Mouse (Mus musculus) layer of hippocampus, adult 9-11 months (tissue): Measurements from ENCODE around the gene Ttll13.
A peak's percentile ranks its signal among the peaks of the same experiment; 100 is the strongest.

Source experiments
- DNase-seq: peaks from one replicate; pipeline ENCODE4 v3.0.0; 2022

Gene Ttll13

GRCm38 (mm10) chr7:80215398-80215797 is 30.8 kb upstream of the Ttll13 start:
- DNase-seq: peak; percentile 66

- peak; percentile 63 for DNase-seq
These were observed 29.6 kb upstream of the Ttll13 start for GRCm38 (mm10) chr7:80216566-80216965.

GRCm38 (mm10) chr7:80218666-80219065 is 27.5 kb upstream of the Ttll13 start:
- no peak for DNase-seq

- DNase-seq: no peak
These were observed 25.9 kb upstream of the Ttll13 start for GRCm38 (mm10) chr7:80220237-80220797.

- no peak for DNase-seq
These were observed 24.9 kb upstream of the Ttll13 start for GRCm38 (mm10) chr7:80221179-80221750.

GRCm38 (mm10) chr7:80227065-80227464 is 19.1 kb upstream of the Ttll13 start:
- DNase-seq: no peak

- no peak for DNase-seq
These were observed 16.0 kb upstream of the Ttll13 start for GRCm38 (mm10) chr7:80230196-80230595.

GRCm38 (mm10) chr7:80231971-80232488 is 14.1 kb upstream of the Ttll13 start:
- no peak for DNase-seq

- peak; percentile 96 for DNase-seq
These were observed 13.6 kb upstream of the Ttll13 start, which contains the start of the genes Cib1 and Gdpgp1 for GRCm38 (mm10) chr7:80232489-80233029. Gene Cib1 (minus strand): TSS chr7:80232813. Gene Gdpgp1 (plus strand): TSS chr7:80232865.

GRCm38 (mm10) chr7:80233799-80234198 is 12.4 kb upstream of the Ttll13 start:
- no peak for DNase-seq

- DNase-seq: no peak
These were observed 7.6 kb upstream of the Ttll13 start for GRCm38 (mm10) chr7:80238542-80238941.

- no peak for DNase-seq
These were observed 4.5 kb upstream of the Ttll13 start for GRCm38 (mm10) chr7:80241661-80242060.

GRCm38 (mm10) chr7:80244851-80245250 is 1.3 kb upstream of the Ttll13 start:
- no peak for DNase-seq

- no peak for DNase-seq
These were observed 683 bp downstream of the Ttll13 start for GRCm38 (mm10) chr7:80246859-80247258.

GRCm38 (mm10) chr7:80252437-80252836 is 6.3 kb downstream of the Ttll13 start:
- DNase-seq: no peak

GRCm38 (mm10) chr7:80252886-80253285 is 6.7 kb downstream of the Ttll13 start:
- DNase-seq: no peak

GRCm38 (mm10) chr7:80255981-80256380 is 9.8 kb downstream of the Ttll13 start:
- no peak for DNase-seq

GRCm38 (mm10) chr7:80257706-80258105 is 11.5 kb downstream of the Ttll13 start:
- no peak for DNase-seq

- peak; percentile 86 for DNase-seq
These were observed 14.6 kb downstream of the Ttll13 start, which contains the start of gene Ngrn for GRCm38 (mm10) chr7:80260625-80261371. Gene Ngrn (plus strand): TSS chr7:80261215.

- DNase-seq: peak; percentile 11
These were observed 15.3 kb downstream of the Ttll13 start for GRCm38 (mm10) chr7:80261372-80261990.

- no peak for DNase-seq
These were observed 18.4 kb downstream of the Ttll13 start for GRCm38 (mm10) chr7:80264606-80265005.

GRCm38 (mm10) chr7:80267764-80268163 is 21.6 kb downstream of the Ttll13 start:
- DNase-seq: no peak
